Mouse (Mus musculus) naive thymus-derived CD4-positive, alpha-beta T cell, adult 2 months (primary cell): ENCODE data around the gene Pla2g4e.

Source experiments
- DNase-seq: peaks from one replicate; pipeline ENCODE4 v3.0.0-alpha.2; 2011; ENCODE audit warnings: low read depth

The Pla2g4e gene

DNA sequence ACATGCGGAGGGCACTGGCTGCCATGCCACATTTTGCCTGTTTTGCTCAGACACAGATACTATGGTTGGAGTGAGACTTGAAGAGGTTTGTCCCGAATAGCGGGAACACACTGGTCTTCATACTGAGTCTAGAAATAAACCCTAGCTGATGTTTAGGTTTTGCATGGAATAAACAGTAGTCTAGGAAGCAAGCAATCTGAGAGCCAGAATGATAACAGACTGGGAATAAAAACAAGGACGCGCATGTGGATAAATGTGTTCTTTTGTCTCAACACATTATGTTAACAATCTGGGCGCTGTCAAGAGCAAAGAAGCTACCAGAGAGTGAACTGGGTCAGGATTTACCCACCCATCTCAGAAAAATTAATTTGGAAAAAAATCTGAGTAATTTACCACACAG, 122.2 kb downstream of the Pla2g4e start:
- no peak for DNase-seq

DNA sequence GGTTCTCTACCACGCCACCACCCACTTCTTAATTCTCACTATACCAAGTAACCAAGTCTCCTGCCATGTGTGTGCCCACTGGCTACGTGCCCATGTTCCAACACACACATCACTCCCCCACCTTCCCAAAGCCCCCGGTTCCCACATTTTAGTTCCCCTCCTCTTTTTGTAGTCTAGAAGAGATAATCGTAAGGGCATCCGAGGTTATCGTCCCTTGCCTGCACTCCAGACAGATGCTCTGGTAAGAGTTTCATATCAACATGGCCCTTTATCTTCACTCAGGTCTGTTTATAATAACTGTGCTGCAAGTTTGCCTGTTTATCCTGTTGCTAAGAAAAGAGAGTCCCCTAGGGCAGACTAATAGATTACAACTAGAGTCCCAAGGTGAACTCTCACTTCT, 127.8 kb downstream of the Pla2g4e start:
- no peak for DNase-seq
